Comparison of ENCODE assay signal across 16 mouse cellular contexts in genomic region chr16:36636800-36637199, GRCm38 (mm10). TPM values are rescaled to one million over a fixed set of nuclear protein-coding genes. Genes with fewer than 3 reads are reported as not detected.
"Had no signal": no experiment of that assay in that cellular context is flagged by ENCODE, and none has a peak within 500 bp of the region (broad histone marks: within the 10 kb centered on the region; RNA-seq: fewer than 3 reads in every experiment).

No protein-coding gene starts in this region.

- H3K4me3 ChIP-seq: liver, embryonic 15.5 days; lung, embryonic 15.5 days; megakaryocyte, embryonic 14.5 days; neural tube, embryonic 12.5 days had no signal

- H3K4me1 ChIP-seq: liver, embryonic 15.5 days; megakaryocyte, embryonic 14.5 days; neural tube, embryonic 12.5 days had no signal

- DNase-seq: liver, postnatal 0 days; lung, adult 2 months; lung, postnatal 14 days; lung, postnatal 36 days; midbrain, embryonic 14.5 days; right cerebral cortex, postnatal 14 days; thymus, adult 18-20 months; thymus, postnatal 14 days; thymus, postnatal 36 days had no signal

- ATAC-seq: liver, postnatal 0 days; lung, postnatal 0 days; midbrain, embryonic 16.5 days had no signal

- H3K27ac ChIP-seq: liver, embryonic 15.5 days; lung, embryonic 15.5 days; macrophage; neural tube, embryonic 12.5 days had no signal

RNA-seq across cellular contexts. Expression of gene Ildr1, which starts 57.0 kb away (rescaled TPM):
- polyA plus RNA-seq: macrophage; neural tube, embryonic 12.5 days had no signal
